Mouse (Mus musculus): Measurements from ENCODE around the gene Fasn.

- TF ChIP-seq POLR2A (IDR thresholded peaks at IDR 0.05; ENCODE audit: borderline replicate concordance, insufficient read depth, low read length) (peak; percentile 88; the same call in 1 of the 2 replicates), CTCF (IDR thresholded peaks at IDR 0.05; ENCODE audit: borderline replicate concordance, insufficient read depth, low read depth, low read length) (no peak)
These were observed 28.4 kb downstream of the Fasn start, which contains the start of gene Dus1l for GRCm38 (mm10) chr11:120795756-120796613.

Data from cerebellum, adult 2 months (tissue).